Mouse (Mus musculus) midbrain, embryonic 15.5 days (tissue): ENCODE data around the gene Dok7. TPM values are rescaled to one million over a fixed set of nuclear protein-coding genes. Genes with fewer than 3 reads are reported as not detected.

Experiments used
- ATAC-seq: fragments of 200-750 bp; cut with Nextera tagmentation; replicated peaks from 2 replicates; pipeline ENCODE4 v1.8.0; 2017; ENCODE audit warnings: moderate TSS enrichment
- H3K27ac ChIP-seq: fragments of 300-500 bp; sonication (generic); 2 replicates; pipeline ENCODE4 v1.5.1; 2015; ENCODE audit warnings: mild to moderate bottlenecking, inconsistent platforms
- H3K27me3 ChIP-seq: fragments of 300-500 bp; sonication (generic); replicated peaks from 2 replicates; pipeline ENCODE4 v1.6.1; 2015; ENCODE audit warnings: inconsistent platforms
- H3K36me3 ChIP-seq: fragments of 300-500 bp; sonication (generic); replicated peaks from 2 replicates; pipeline ENCODE4 v1.6.1; 2015; ENCODE audit warnings: inconsistent platforms
- H3K4me1 ChIP-seq: fragments of 300-500 bp; sonication (generic); 2 replicates; pipeline ENCODE4 v1.6.1; 2015; ENCODE audit warnings: inconsistent platforms
- H3K4me2 ChIP-seq: fragments of 300-500 bp; sonication (generic); 2 replicates; pipeline ENCODE4 v1.6.1; 2015; ENCODE audit warnings: inconsistent platforms, mild to moderate bottlenecking, moderate library complexity
- H3K4me3 ChIP-seq: fragments of 300-500 bp; sonication (generic); 2 replicates; pipeline ENCODE4 v1.5.1; 2015; ENCODE audit warnings: mild to moderate bottlenecking, inconsistent platforms
- H3K9ac ChIP-seq: fragments of 300-500 bp; sonication (generic); 2 replicates; pipeline ENCODE4 v1.6.1; 2015; ENCODE audit warnings: mild to moderate bottlenecking, inconsistent platforms
- H3K9me3 ChIP-seq: fragments of 300-500 bp; sonication (generic); 2 replicates; pipeline ENCODE4 v1.6.1; 2016; ENCODE audit warnings: inconsistent platforms
- WGBS: fragments of 180-500 bp; shearing (Covaris S2); methylation state at CpG from one replicate; pipeline ENCODE4 v1.1.7; 2015; ENCODE audit warnings: mixed read lengths; 5-methylcytosine and 5-hydroxymethylcytosine counted together
- polyA plus RNA-seq: library from polyadenylated mRNA; unstranded; fragments of >200 nt; fragmentation: Nextera tagmentation; extraction: Ambion mirVana; gene quantifications from 2 replicates; pipeline ENCODE4 v1.2.1, GENCODE M21; 2015

The Dok7 gene
- polyA plus RNA-seq = 7.9 and 9.3 TPM in 2 replicates

GRCm38 (mm10) chr5:35056604-35057432 is at the start of gene Dok7:
Gene Dok7, plus strand, starts transcription at chr5:35056766.
- under 1% methylated on average over 59 of the region's 74 CpGs for WGBS
- Histone ChIP-seq H3K4me2 (peak within 1 kb of the TSS; percentile 95), H3K27ac (peak within 1 kb of the TSS; percentile 61; the same call in 1 of the 2 replicates), H3K4me3 (peak within 1 kb of the TSS; percentile 65), H3K9ac (peak within 1 kb of the TSS; percentile 59), H3K27me3 (peaks cover 14% of the 10 kb centered on the region; the same call in 1 of the 2 replicates), H3K9me3 (no peaks in the 10 kb centered on the region), H3K4me1 (peaks cover 18% of the 10 kb centered on the region), H3K36me3 (no peaks in the 10 kb centered on the region)
- ATAC-seq = peak; percentile 80

GRCm38 (mm10) chr5:35009163-35009562 is 47.4 kb upstream of the Dok7 start:
- WGBS = 93% methylated on average over 4 of the region's 4 CpGs
- no peak overlapping the region for H3K4me2 ChIP-seq
- ATAC-seq = no peak
- no peaks in the 10 kb centered on the region for H3K9me3 ChIP-seq
- H3K27ac ChIP-seq = no peak overlapping the region
- H3K9ac ChIP-seq = no peak overlapping the region
- H3K4me1 ChIP-seq = peaks cover 8% of the 10 kb centered on the region
- H3K36me3 ChIP-seq = no peaks in the 10 kb centered on the region
- no peaks in the 10 kb centered on the region for H3K27me3 ChIP-seq
- no peak overlapping the region for H3K4me3 ChIP-seq

- Histone ChIP-seq H3K27me3 (no peaks in the 10 kb centered on the region), H3K36me3 (no peaks in the 10 kb centered on the region), H3K4me1 (peaks cover 13% of the 10 kb centered on the region), H3K4me2 (no peak overlapping the region), H3K4me3 (no peak overlapping the region), H3K9ac (no peak overlapping the region), H3K9me3 (no peaks in the 10 kb centered on the region), H3K27ac (no peak overlapping the region)
- no peak for ATAC-seq
- WGBS = 81% methylated on average over 5 of the region's 5 CpGs
Measured at GRCm38 (mm10) chr5:35010656-35011055, 45.9 kb upstream of the Dok7 start.

- H3K4me3 ChIP-seq = no peak overlapping the region
- H3K4me2 ChIP-seq = no peak overlapping the region
- H3K27ac ChIP-seq = no peak overlapping the region
- H3K27me3 ChIP-seq = no peaks in the 10 kb centered on the region
- H3K4me1 ChIP-seq = peaks cover 13% of the 10 kb centered on the region
- H3K36me3 ChIP-seq = no peaks in the 10 kb centered on the region
- no peak for ATAC-seq
- WGBS = 94% methylated on average over 6 of the region's 6 CpGs
- no peaks in the 10 kb centered on the region for H3K9me3 ChIP-seq
- no peak overlapping the region for H3K9ac ChIP-seq
Measured at GRCm38 (mm10) chr5:35011156-35011923, 45.2 kb upstream of the Dok7 start.

- H3K4me2 ChIP-seq = no peak overlapping the region
- H3K4me3 ChIP-seq = no peak overlapping the region
- peak; percentile 79 for ATAC-seq
- no peak overlapping the region for H3K9ac ChIP-seq
- no peaks in the 10 kb centered on the region for H3K36me3 ChIP-seq
- peaks cover 13% of the 10 kb centered on the region for H3K4me1 ChIP-seq
- 28% methylated on average over 6 of the region's 6 CpGs for WGBS
- no peaks in the 10 kb centered on the region for H3K27me3 ChIP-seq
- H3K27ac ChIP-seq = peak overlapping the region; percentile 69
- no peaks in the 10 kb centered on the region for H3K9me3 ChIP-seq
Measured at GRCm38 (mm10) chr5:35014036-35014435, 42.5 kb upstream of the Dok7 start.

- H3K36me3 ChIP-seq = no peaks in the 10 kb centered on the region; the same call in 1 of the 2 replicates
- H3K4me3 ChIP-seq = no peak overlapping the region
- no peak for ATAC-seq
- no peak overlapping the region for H3K9ac ChIP-seq
- H3K27me3 ChIP-seq = no peaks in the 10 kb centered on the region
- peak overlapping the region; percentile 15; the same call in 1 of the 2 replicates for H3K27ac ChIP-seq
- no peaks in the 10 kb centered on the region for H3K9me3 ChIP-seq
- H3K4me2 ChIP-seq = no peak overlapping the region
- H3K4me1 ChIP-seq = no peaks in the 10 kb centered on the region; the same call in 1 of the 2 replicates
- 70% methylated on average over 9 of the region's 9 CpGs for WGBS
Measured at GRCm38 (mm10) chr5:35019673-35020300, 36.8 kb upstream of the Dok7 start.

- H3K4me1 ChIP-seq = no peaks in the 10 kb centered on the region; the same call in 1 of the 2 replicates
- H3K4me2 ChIP-seq = no peak overlapping the region
- no peak overlapping the region for H3K4me3 ChIP-seq
- no peaks in the 10 kb centered on the region for H3K9me3 ChIP-seq
- ATAC-seq = no peak
- 81% methylated on average over 9 of the region's 9 CpGs for WGBS
- peak overlapping the region; percentile 15; the same call in 1 of the 2 replicates for H3K27ac ChIP-seq
- H3K9ac ChIP-seq = no peak overlapping the region
- no peaks in the 10 kb centered on the region for H3K27me3 ChIP-seq
- peaks cover under 1% of the 10 kb centered on the region; the same call in 1 of the 2 replicates for H3K36me3 ChIP-seq
Measured at GRCm38 (mm10) chr5:35020410-35021241, 35.9 kb upstream of the Dok7 start.

- Histone ChIP-seq H3K27ac (no peak overlapping the region), H3K4me2 (no peak overlapping the region), H3K9ac (no peak overlapping the region), H3K27me3 (no peaks in the 10 kb centered on the region), H3K36me3 (peaks cover 34% of the 10 kb centered on the region; the same call in 1 of the 2 replicates), H3K4me1 (no peaks in the 10 kb centered on the region), H3K4me3 (no peak overlapping the region), H3K9me3 (no peaks in the 10 kb centered on the region)
- 26% methylated on average over 2 of the region's 2 CpGs for WGBS
- 0 out of 2 replicates have a peak, but pooled peaks have one; percentile 57 for ATAC-seq
Measured at GRCm38 (mm10) chr5:35024975-35025374, 31.6 kb upstream of the Dok7 start.

- WGBS = 100% methylated on average over 1 of the region's 1 CpGs
- ATAC-seq = no peak
- Histone ChIP-seq H3K27me3 (no peaks in the 10 kb centered on the region), H3K9me3 (no peaks in the 10 kb centered on the region), H3K4me3 (no peak overlapping the region), H3K4me2 (no peak overlapping the region), H3K9ac (no peak overlapping the region), H3K4me1 (no peaks in the 10 kb centered on the region), H3K27ac (no peak overlapping the region), H3K36me3 (peaks cover 34% of the 10 kb centered on the region; the same call in 1 of the 2 replicates)
Measured at GRCm38 (mm10) chr5:35029303-35029702, 27.3 kb upstream of the Dok7 start.

- no peak overlapping the region for H3K27ac ChIP-seq
- WGBS = 88% methylated on average over 5 of the region's 5 CpGs
- H3K4me2 ChIP-seq = no peak overlapping the region
- H3K4me1 ChIP-seq = no peaks in the 10 kb centered on the region
- H3K36me3 ChIP-seq = peaks cover 34% of the 10 kb centered on the region; the same call in 1 of the 2 replicates
- no peak for ATAC-seq
- no peak overlapping the region for H3K4me3 ChIP-seq
- H3K9me3 ChIP-seq = no peaks in the 10 kb centered on the region
- H3K9ac ChIP-seq = no peak overlapping the region
- no peaks in the 10 kb centered on the region for H3K27me3 ChIP-seq
Measured at GRCm38 (mm10) chr5:35029755-35030154, 26.8 kb upstream of the Dok7 start.

- H3K27ac ChIP-seq = no peak overlapping the region
- H3K9me3 ChIP-seq = no peaks in the 10 kb centered on the region
- H3K9ac ChIP-seq = no peak overlapping the region
- no peak for ATAC-seq
- no peak overlapping the region for H3K4me2 ChIP-seq
- 63% methylated on average over 5 of the region's 5 CpGs for WGBS
- no peaks in the 10 kb centered on the region for H3K4me1 ChIP-seq
- H3K27me3 ChIP-seq = no peaks in the 10 kb centered on the region
- no peak overlapping the region for H3K4me3 ChIP-seq
- H3K36me3 ChIP-seq = peaks cover 11% of the 10 kb centered on the region; the same call in 1 of the 2 replicates
Measured at GRCm38 (mm10) chr5:35033068-35033467, 23.5 kb upstream of the Dok7 start.
